Comparison of ENCODE assay signal across 13 mouse cellular contexts in genomic region chr9:121303748-121304147, GRCm38 (mm10). TPM values are rescaled to one million over a fixed set of nuclear protein-coding genes. Genes with fewer than 3 reads are reported as not detected.
DNase-seq lines count a peak whose midpoint lies in the region; ATAC-seq and TF ChIP-seq lines count a peak whose summit lies in the region.
"Had no signal": no experiment of that assay in that cellular context is flagged by ENCODE, and none has a peak within 500 bp of the region (broad histone marks: within the 10 kb centered on the region; RNA-seq: fewer than 3 reads in every experiment).

No protein-coding gene starts in this region.

- WGBS in kidney, adult 2 months, result 40% methylated on average over 9 of the region's 9 CpGs
- 14% methylated on average over 9 of the region's 9 CpGs for WGBS in hindbrain, embryonic 15.5 days
- 26% methylated on average over 9 of the region's 9 CpGs for WGBS in midbrain, postnatal 0 days

- no peak for TF ChIP-seq POLR2A in kidney, adult 2 months (IDR thresholded peaks at IDR 0.05; ENCODE audit: low read depth, low read length)

- H3K4me1 ChIP-seq in kidney, adult 2 months (ENCODE audit: control insufficient read depth, insufficient read depth, low read length), result peaks cover 41% of the 10 kb centered on the region
- H3K4me1 ChIP-seq in hindbrain, embryonic 15.5 days (replicated peaks), result peaks cover 48% of the 10 kb centered on the region
- peaks cover 27% of the 10 kb centered on the region for H3K4me1 ChIP-seq in midbrain, postnatal 0 days (ENCODE audit: insufficient read depth, low read length)

- no peaks in the 10 kb centered on the region for H3K9me3 ChIP-seq in hindbrain, embryonic 15.5 days
- H3K9me3 ChIP-seq in midbrain, postnatal 0 days (ENCODE audit: low read length), result no peaks in the 10 kb centered on the region
- H3K9me3 ChIP-seq: limb, embryonic 12.5 days had no signal

- no peaks in the 10 kb centered on the region for H3K36me3 ChIP-seq in kidney, adult 2 months (ENCODE audit: control insufficient read depth, insufficient read depth, low read length)
- H3K36me3 ChIP-seq in hindbrain, embryonic 15.5 days, result no peaks in the 10 kb centered on the region
- no peaks in the 10 kb centered on the region for H3K36me3 ChIP-seq in midbrain, postnatal 0 days (ENCODE audit: insufficient read depth, low read length)
- H3K36me3 ChIP-seq: limb, embryonic 12.5 days had no signal

- no peak overlapping the region for H3K4me3 ChIP-seq in kidney, adult 2 months (ENCODE audit: insufficient read depth, low read depth, low read length)
- no peak overlapping the region for H3K4me3 ChIP-seq in hindbrain, embryonic 15.5 days
- H3K4me3 ChIP-seq in midbrain, postnatal 0 days (ENCODE audit: low read depth, low read length), result no peak overlapping the region
- H3K4me3 ChIP-seq: limb, embryonic 12.5 days had no signal

- H3K27me3 ChIP-seq in kidney, adult 2 months (replicated peaks; ENCODE audit: control insufficient read depth, insufficient read depth, low read length), result no peaks in the 10 kb centered on the region
- no peaks in the 10 kb centered on the region for H3K27me3 ChIP-seq in hindbrain, embryonic 15.5 days
- no peaks in the 10 kb centered on the region for H3K27me3 ChIP-seq in midbrain, postnatal 0 days (ENCODE audit: insufficient read depth, low read length)

- peak; percentile 71 for DNase-seq in kidney, adult 2 months
- no peak for DNase-seq in kidney, adult 11 months
- DNase-seq in embryo, embryonic 11 days, result peak; percentile 56
- DNase-seq in midbrain, postnatal 0 days (ENCODE audit: low spot score), result peak; percentile 15
- DNase-seq in lung, adult 18-20 months, result no peak
- DNase-seq in c-Kit-positive CD71-positive TER-119-positive erythroid progenitor cells, embryonic 14.5 days (ENCODE audit: low spot score), result no peak
- DNase-seq in layer of hippocampus, adult 18-20 months (ENCODE audit: low spot score in 2 of 2), result no peak
- DNase-seq: adrenal gland, postnatal 14 days; gastrocnemius, postnatal 36 days; lung, postnatal 4 days had no signal

- ATAC-seq in hindbrain, embryonic 15.5 days (ENCODE audit: low FRiP score, low read depth), result peak; percentile 28; the same call in 1 of the 2 replicates
- ATAC-seq in midbrain, postnatal 0 days (ENCODE audit: low FRiP score), result 0 out of 2 replicates have a peak, but pooled peaks have one; percentile 22
- ATAC-seq: intestine, postnatal 0 days had no signal

- H3K9ac ChIP-seq in hindbrain, embryonic 15.5 days, result no peak overlapping the region
- peak overlapping the region; percentile 29; the same call in 1 of the 2 replicates for H3K9ac ChIP-seq in midbrain, postnatal 0 days (replicated peaks; ENCODE audit: low read length, poor library complexity, severe bottlenecking)
- H3K9ac ChIP-seq: limb, embryonic 12.5 days had no signal

- TF ChIP-seq CTCF in kidney, adult 2 months (conservative IDR thresholded peaks at IDR 0.05; ENCODE audit: insufficient read depth, insufficient read length, low read depth, low read length), result no peak
- TF ChIP-seq CTCF in midbrain, postnatal 0 days (IDR thresholded peaks at IDR 0.05), result no peak

- H3K4me2 ChIP-seq in hindbrain, embryonic 15.5 days, result peak overlapping the region; percentile 29
- no peak overlapping the region for H3K4me2 ChIP-seq in midbrain, postnatal 0 days (ENCODE audit: low read depth, low read length, poor library complexity, severe bottlenecking)
- H3K4me2 ChIP-seq: limb, embryonic 12.5 days had no signal

- H3K27ac ChIP-seq in kidney, adult 2 months (ENCODE audit: insufficient read depth, low read depth, low read length), result no peak overlapping the region
- 0 out of 2 replicates have a peak overlapping the region, but pooled peaks have one; percentile 14 for H3K27ac ChIP-seq in hindbrain, embryonic 15.5 days (replicated peaks)
- H3K27ac ChIP-seq in midbrain, postnatal 0 days (ENCODE audit: low read depth, low read length), result no peak overlapping the region; the same call in 1 of the 2 replicates

RNA-seq across cellular contexts. Expression of gene Trak1, which starts 6.4 kb away (rescaled TPM):
- 65.1 and 65.2 TPM in 2 replicates for polyA plus RNA-seq in kidney, adult 2 months (2012; rRNA removed)
- 58.3 and 58.4 TPM in 2 replicates for polyA plus RNA-seq in hindbrain, embryonic 15.5 days (2015; fragmentation: Nextera tagmentation; extraction: Ambion mirVana)
- total RNA-seq in midbrain, postnatal 0 days (2014; rRNA removed), result 107 and 154 TPM in 2 replicates
- polyA plus RNA-seq in midbrain, postnatal 0 days (2015; fragmentation: Nextera tagmentation; extraction: Ambion mirVana), result 58.7 and 61.6 TPM in 2 replicates
- 100 to 1,000 TPM; 228 to 237 TPM for total RNA-seq in layer of hippocampus, adult 18-20 months (2021)

RNA-seq across cellular contexts. Expression of gene Ulk4, which starts 26.8 kb away (rescaled TPM):
- 1.9 and 4.8 TPM in 2 replicates for polyA plus RNA-seq in kidney, adult 2 months (2012; rRNA removed)
- polyA plus RNA-seq in hindbrain, embryonic 15.5 days (2015; fragmentation: Nextera tagmentation; extraction: Ambion mirVana), result 75.9 and 94.1 TPM in 2 replicates
- 8.1 and 8.6 TPM in 2 replicates for total RNA-seq in midbrain, postnatal 0 days (2014; rRNA removed)
- 68.0 and 80.0 TPM in 2 replicates for polyA plus RNA-seq in midbrain, postnatal 0 days (2015; fragmentation: Nextera tagmentation; extraction: Ambion mirVana)
- total RNA-seq in layer of hippocampus, adult 18-20 months (2021), result 1 to 10 TPM; 7.7 to 8.3 TPM

Comparison
In these comparisons a context has a peak if more than half of its experiments do, and no peak if none do; other contexts are left out.
1. DNase-seq: peak in kidney, adult 2 months (single experiment), embryo, embryonic 11 days (single experiment) and midbrain, postnatal 0 days (single experiment); none in kidney, adult 11 months (single experiment), lung, adult 18-20 months (0 of 2), c-Kit-positive CD71-positive TER-119-positive erythroid progenitor cells, embryonic 14.5 days (single experiment) and layer of hippocampus, adult 18-20 months (0 of 2).
2. RNA of gene Ulk4, which starts 26.8 kb away (polyA plus RNA-seq): 75.9 to 94.1 TPM in hindbrain, embryonic 15.5 days and 68.0 to 80.0 TPM in midbrain, postnatal 0 days; 1.9 to 4.8 TPM in kidney, adult 2 months; every median in the first group is over 10 times any median in the second.